Mouse (Mus musculus) regulatory T cell (primary cell): ENCODE results near the gene Slc19a2.

Experiments used
- in situ Hi-C: fragments of 300-600 bp; cut with MboI, MseI; formaldehyde crosslinking; loops from one replicate; pipeline ENCODE4 v1.15.1; 2025; ENCODE audit warnings: high pct_unique_total_duplicates

Gene Slc19a2

GRCm38 (mm10) chr1:164251438-164251837, 2.6 kb downstream of the Slc19a2 start:
- in situ Hi-C loops, result loop anchor here (5.0 kb wide), 1 partner anchor 1446 kb away; no protein-coding TSS in a partner anchor

DNA sequence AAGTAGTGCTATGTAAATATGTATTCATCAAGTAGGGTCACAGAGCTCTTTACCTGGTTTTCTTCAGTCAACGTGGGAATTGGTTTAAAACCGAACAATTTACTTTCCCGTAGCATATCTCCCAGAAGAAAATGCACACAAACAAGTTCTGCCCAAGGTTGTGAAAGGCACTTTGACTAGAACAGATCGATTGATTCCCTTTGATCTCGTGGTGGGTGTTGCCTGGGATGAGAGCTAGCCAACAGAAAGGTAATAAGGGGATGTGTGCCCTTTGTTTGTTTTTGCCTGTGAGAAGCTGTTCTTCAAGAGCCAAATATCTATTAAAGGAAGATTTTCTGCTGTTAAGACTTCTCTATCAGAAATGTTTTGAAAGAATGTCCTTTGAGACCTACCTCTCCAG, 3.7 kb downstream of the Slc19a2 start:
- in situ Hi-C loops, result loop anchor here (5.0 kb wide), 1 partner anchor 1445 kb away; no protein-coding TSS in a partner anchor

DNA sequence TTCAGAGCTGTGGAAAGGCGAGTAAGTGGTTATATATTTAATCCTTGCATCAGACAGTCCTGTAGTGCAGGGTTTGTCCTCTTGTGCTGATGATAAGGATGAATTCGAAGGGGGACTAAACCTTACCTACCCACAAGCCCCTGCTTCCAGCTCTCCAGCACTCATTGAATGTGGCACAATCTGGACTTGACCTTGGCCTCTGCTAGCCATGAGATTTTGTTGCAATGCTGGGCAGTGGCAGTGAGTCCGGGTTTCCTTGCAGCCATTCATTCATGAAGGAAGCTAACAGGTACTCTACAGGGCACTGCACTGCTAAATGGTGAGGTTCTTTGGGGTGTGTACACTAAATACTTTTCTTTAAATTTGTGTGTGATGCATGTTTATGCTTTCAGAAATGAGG, 6.0 kb downstream of the Slc19a2 start:
- in situ Hi-C loops, result loop anchor here (5.0 kb wide), 1 partner anchor 1442 kb away; no protein-coding TSS in a partner anchor

DNA sequence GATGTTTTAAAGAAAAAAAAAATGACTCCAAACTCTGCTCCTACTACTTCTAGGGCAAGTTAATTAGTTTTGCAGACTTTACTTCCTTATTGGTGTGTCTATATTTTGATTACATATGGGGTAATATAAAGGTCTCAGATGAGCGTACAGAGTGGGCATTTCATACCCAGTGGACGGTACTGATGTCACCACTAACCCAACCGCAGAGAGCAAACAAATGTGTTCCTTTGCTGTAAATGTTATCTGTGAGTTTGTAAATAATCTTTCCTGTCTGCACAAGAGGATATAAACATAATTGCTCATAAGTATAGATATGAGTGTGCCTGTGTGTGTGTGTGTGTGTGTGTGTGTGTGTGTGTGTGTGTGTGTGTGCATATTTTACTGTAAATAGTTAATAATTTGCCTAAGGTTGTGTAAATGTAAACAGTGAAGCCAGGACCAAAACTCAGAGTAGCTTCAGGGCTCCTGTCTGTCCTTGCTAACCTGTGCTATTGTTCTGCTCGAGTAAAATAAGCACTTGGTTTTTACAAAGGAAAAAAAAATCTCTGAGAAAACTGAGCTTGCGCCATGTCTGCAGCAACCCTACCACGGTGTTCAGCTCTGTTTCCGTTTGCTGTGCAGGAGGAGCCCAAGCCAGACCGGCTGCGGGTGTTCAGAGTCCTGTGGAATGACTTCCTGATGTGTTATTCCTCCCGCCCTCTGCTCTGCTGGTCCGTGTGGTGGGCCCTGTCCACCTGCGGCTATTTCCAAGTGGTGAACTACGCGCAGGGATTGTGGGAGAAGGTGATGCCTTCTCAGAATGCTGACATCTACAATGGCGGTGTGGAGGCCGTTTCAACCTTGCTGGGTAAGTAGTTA, 11.6 kb downstream of the Slc19a2 start:
- in situ Hi-C loops, result no loop called here

GRCm38 (mm10) chr1:164261553-164261952, 12.7 kb downstream of the Slc19a2 start:
- in situ Hi-C loops, result no loop called here

GRCm38 (mm10) chr1:164270941-164271340, 22.1 kb downstream of the Slc19a2 start:
- in situ Hi-C loops, result no loop called here

DNA sequence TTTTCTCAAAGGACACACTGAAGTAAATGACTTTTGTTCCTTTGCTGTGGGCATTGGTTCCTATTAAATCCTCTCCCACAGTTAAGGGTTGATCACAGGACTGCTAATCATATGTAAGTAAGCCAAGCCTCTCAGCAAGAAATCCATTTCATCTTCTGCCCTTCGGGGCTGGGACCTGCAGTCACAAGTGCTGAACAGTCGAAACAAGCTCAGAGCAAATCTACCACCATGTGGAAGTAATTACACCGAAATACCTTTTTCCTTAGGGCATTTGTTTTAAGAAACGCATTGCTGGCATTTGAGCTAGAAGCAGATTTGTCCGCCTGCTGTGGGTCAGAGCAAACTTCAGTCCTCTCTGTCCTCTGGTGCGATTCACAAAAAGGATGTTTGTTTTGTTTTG, 24.8 kb downstream of the Slc19a2 start:
- in situ Hi-C loops, result no loop called here

- in situ Hi-C loops, result no loop called here
These were observed 26.7 kb downstream of the Slc19a2 start, which contains the start of gene Ccdc181 for GRCm38 (mm10) chr1:164275455-164275954. Gene Ccdc181, plus strand, starts transcription at chr1:164275585.

DNA sequence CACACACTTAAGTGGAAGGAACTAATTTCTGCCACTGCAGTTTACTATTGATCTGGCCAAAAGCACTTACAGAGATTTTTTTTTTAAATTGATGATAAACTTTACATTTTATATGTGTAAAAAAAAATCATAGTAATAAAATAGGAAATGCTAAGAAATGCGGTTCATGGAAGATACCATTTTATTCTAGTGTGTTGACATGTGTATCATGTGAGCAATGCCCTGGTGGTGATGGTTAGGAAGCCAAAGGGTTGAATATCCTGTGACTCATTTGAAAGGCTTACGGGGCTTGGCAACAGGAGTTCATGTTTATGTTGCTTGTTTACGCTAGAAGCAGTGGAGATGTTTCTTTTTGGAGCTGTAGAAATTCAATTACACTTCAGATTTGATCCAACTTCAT, 27.7 kb downstream of the Slc19a2 start:
- in situ Hi-C loops, result no loop called here

GRCm38 (mm10) chr1:164279332-164279731, 30.5 kb downstream of the Slc19a2 start:
- in situ Hi-C loops, result no loop called here

DNA sequence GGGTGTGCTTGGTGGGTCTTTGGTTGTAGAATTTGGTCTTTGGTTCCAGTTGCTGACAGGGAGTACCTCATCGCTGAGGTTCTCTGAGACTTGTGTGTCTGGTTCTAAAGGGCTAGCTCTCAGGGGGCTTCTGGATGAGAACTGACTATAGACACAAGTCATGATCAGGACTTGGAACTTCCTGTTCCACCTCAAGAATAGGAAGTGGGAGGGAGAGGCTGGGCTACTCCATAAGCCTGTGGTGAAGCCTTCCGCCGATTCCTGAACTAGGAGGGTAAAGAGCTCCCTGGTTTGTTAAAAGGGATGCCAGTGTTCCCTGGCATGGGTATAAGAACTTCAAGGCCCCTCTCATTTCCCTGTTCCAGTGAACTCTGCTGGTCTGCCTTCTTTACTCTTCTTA, 35.2 kb downstream of the Slc19a2 start:
- in situ Hi-C loops, result no loop called here

GRCm38 (mm10) chr1:164287406-164287805, 38.6 kb downstream of the Slc19a2 start:
- in situ Hi-C loops, result no loop called here

- in situ Hi-C loops, result no loop called here
These were observed 43.2 kb downstream of the Slc19a2 start for GRCm38 (mm10) chr1:164292040-164292439.

- in situ Hi-C loops, result no loop called here
These were observed 45.2 kb downstream of the Slc19a2 start for GRCm38 (mm10) chr1:164294071-164294470.

- in situ Hi-C loops, result no loop called here
These were observed 47.6 kb downstream of the Slc19a2 start for GRCm38 (mm10) chr1:164296473-164296872.

DNA sequence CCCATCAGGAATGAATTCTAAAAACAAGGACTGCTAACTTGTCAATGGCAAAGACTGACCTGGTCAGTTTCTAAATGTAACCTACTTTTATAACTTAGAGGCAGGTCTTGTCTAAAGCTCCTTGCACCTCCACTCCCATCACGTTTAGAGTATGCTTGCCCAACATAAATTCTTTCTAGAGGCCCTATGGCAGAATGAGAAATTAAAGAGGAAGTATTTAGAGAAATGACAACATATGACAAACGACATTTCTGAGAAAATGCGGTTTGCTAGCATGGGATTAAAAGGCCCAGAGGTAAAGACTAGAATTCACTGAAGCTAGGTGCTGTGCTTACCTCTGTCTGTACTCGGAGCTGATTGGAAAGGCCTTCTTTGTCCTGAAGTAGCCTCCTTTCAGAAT, 53.1 kb downstream of the Slc19a2 start:
- in situ Hi-C loops, result no loop called here

DNA sequence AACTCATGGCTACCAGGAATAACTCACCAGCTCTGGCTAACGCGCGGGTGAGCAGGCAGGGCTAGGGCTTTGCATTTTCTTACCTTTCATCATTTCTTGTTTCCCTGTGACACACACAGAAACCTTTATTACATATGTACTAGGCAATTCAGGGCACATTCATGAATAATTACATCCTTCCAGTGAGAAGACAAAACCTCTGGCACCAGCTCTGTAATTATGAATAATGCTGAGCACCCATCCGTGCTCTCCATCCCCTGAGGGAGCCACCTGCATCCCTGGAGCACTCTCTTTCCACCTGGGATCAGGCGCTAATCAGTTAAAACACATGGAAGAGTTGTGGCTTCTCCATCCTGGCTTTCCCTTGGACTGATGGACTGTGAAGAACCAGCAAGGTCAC, 55.0 kb downstream of the Slc19a2 start, which contains the start of gene Nme7:
TSS of gene Nme7 (plus strand) at position 301 of the 400 bp plus-strand sequence.
- in situ Hi-C loops, result no loop called here

DNA sequence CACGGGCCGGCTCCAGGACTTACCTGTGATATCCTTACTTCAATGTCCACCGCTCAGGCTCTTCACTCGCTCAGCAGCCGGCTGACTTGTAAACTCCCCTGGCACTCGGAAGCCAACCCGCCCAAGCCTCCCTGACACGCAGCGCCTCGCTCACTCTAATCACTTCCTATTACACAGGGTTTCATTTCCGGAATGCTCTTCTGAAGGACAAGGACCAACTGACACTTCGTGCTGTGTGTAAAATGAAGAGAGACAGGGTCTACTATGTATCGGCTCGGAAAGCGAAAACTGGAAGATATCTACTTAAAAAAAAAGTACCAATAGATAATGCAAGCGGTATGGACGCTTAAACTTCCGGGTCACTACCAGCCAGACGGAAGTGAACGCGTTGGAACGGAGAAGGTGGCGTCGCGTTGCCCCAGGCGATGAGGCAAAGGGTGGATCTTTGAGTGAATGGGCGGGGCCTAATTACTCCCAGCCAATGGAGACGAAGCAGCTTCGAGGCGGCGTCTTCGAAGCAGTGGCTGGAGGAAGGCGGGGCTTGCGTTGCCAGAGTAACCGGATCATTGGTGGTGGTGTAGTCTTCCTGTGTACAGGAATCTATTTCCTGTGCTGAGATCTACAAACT, 58.4 kb downstream of the Slc19a2 start, which contains the start of gene Blzf1:
TSS of gene Blzf1 (minus strand) at position 366 of the 628 bp plus-strand sequence.
- in situ Hi-C loops, result no loop called here

GRCm38 (mm10) chr1:164307922-164308321, 59.1 kb downstream of the Slc19a2 start:
- in situ Hi-C loops, result no loop called here

DNA sequence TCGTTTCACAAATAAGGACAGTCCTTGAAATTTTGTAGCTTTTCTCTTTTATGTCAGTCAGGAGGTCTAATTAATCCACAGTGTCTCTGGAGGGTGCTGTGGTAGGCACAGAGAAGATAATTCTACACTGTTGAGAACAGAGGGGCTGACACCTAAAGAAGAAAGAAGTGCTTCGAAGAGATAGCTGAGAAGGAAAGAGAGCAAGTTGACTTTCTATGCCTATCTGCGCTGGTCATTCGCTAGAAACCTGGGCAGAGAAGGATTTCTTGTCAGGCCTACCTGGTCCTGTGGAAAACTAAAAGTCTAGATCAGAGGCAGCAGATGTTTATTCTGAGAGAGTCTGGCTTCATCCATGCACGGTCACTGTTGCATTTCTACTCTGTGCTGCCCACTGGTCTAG, 65.2 kb downstream of the Slc19a2 start:
- in situ Hi-C loops, result no loop called here
